Mouse (Mus musculus): ENCODE data around the gene 2610001J05Rik. TPM values are rescaled to one million over a fixed set of nuclear protein-coding genes. Genes with fewer than 3 reads are reported as not detected.
"Not testable (repeated sequence)": the region's sequence is repeated elsewhere in the genome, so short reads cannot be mapped to it uniquely, and the experiment has no call there.

The 2610001J05Rik gene
- polyA plus RNA-seq, 1 experiment from 2014 or later, result 57.9 TPM

- in situ Hi-C loops (cut with MboI; ENCODE audit: low pct_unique_long_range_greater_than_20kb), result loop anchor here (10.0 to 25.0 kb wide), 2 partner anchors 186 to 1948 kb away; partner anchors contain the start of genes Bmt2, Ndufa4 and Phf14
- no peak for ATAC-seq
- DNase-seq (ENCODE audit: low read depth, low spot score), result no peak
- CTCF ChIA-PET, result no interaction called here
- no peaks in the 10 kb centered on the region for H3K27me3 ChIP-seq
- no peak for TF ChIP-seq CTCF (IDR thresholded peaks at IDR 0.05)
- POLR2A ChIA-PET, result no interaction called here
Measured at GRCm38 (mm10) chr6:13860596-13860995, 10.7 kb downstream of the 2610001J05Rik start.

GRCm38 (mm10) chr6:13859877-13860585 is 11.3 kb downstream of the 2610001J05Rik start:
- in situ Hi-C loops (cut with MboI; ENCODE audit: low pct_unique_long_range_greater_than_20kb), result loop anchor here (10.0 to 25.0 kb wide), 2 partner anchors 185 to 1948 kb away; partner anchors contain the start of genes Bmt2, Ndufa4 and Phf14
- ChIA-PET CTCF (no interaction called here), POLR2A (no interaction called here)

GRCm38 (mm10) chr6:13854230-13854629 is 17.1 kb downstream of the 2610001J05Rik start:
- no peaks in the 10 kb centered on the region for H3K27me3 ChIP-seq
- ATAC-seq (no peak), DNase-seq (ENCODE audit: low read depth, low spot score) (no peak)
- CTCF ChIA-PET, result no interaction called here
- in situ Hi-C loops (cut with MboI; ENCODE audit: low pct_unique_long_range_greater_than_20kb), result loop anchor here (25.0 kb wide), 1 partner anchor 1942 kb away; the partner anchor contains the start of genes Ndufa4 and Phf14
- POLR2A ChIA-PET, result no interaction called here
- TF ChIP-seq CTCF (IDR thresholded peaks at IDR 0.05), result no peak

More at GRCm38 (mm10) chr6:13859877-13860585, 11.3 kb downstream of the 2610001J05Rik start:
- no peak for ATAC-seq
- TF ChIP-seq CTCF (IDR thresholded peaks at IDR 0.05), result no peak
- H3K27me3 ChIP-seq, result no peaks in the 10 kb centered on the region
- DNase-seq (ENCODE audit: low read depth, low spot score), result no peak

GRCm38 (mm10) chr6:13853244-13853643 is 18.1 kb downstream of the 2610001J05Rik start:
- POLR2A ChIA-PET, result no interaction called here
- CTCF ChIA-PET, result interaction anchor here (1.1 kb wide), 1 partner anchor 12 kb away, joined by 3 read pairs; no protein-coding TSS in a partner anchor
- in situ Hi-C loops (cut with MboI; ENCODE audit: low pct_unique_long_range_greater_than_20kb), result loop anchor here (25.0 kb wide), 1 partner anchor 1941 kb away; the partner anchor contains the start of genes Ndufa4 and Phf14
- peaks cover 4% of the 10 kb centered on the region for H3K27me3 ChIP-seq
- DNase-seq (ENCODE audit: low read depth, low spot score) (no peak), ATAC-seq (no peak)
- TF ChIP-seq CTCF (IDR thresholded peaks at IDR 0.05), result no peak

- POLR2A ChIA-PET; CTCF ChIA-PET; in situ Hi-C loops (cut with MboI; ENCODE audit: low pct_unique_long_range_greater_than_20kb); DNase-seq (ENCODE audit: low read depth, low spot score); ATAC-seq: not testable (repeated sequence)
- H3K27me3 ChIP-seq, result peaks cover 34% of the 10 kb centered on the region
Measured at GRCm38 (mm10) chr6:13846031-13846430, 25.3 kb downstream of the 2610001J05Rik start.

- no peak for TF ChIP-seq CTCF (IDR thresholded peaks at IDR 0.05)
- no peak for ATAC-seq
- CTCF ChIA-PET, result no interaction called here
- POLR2A ChIA-PET, result no interaction called here
- no peak for DNase-seq (ENCODE audit: low read depth, low spot score)
- H3K27me3 ChIP-seq, result peaks cover 34% of the 10 kb centered on the region
- in situ Hi-C loops (cut with MboI; ENCODE audit: low pct_unique_long_range_greater_than_20kb), result no loop called here
Measured at GRCm38 (mm10) chr6:13839345-13840054, 31.8 kb downstream of the 2610001J05Rik start, which contains the start of gene Gpr85. Gene Gpr85 (minus strand): TSS chr6:13839942.

GRCm38 (mm10) chr6:13838677-13839344 is 32.5 kb downstream of the 2610001J05Rik start:
- POLR2A ChIA-PET, result interaction anchor here (0.7 kb wide), 1 partner anchor 74 kb away, joined by 7 read pairs; no protein-coding TSS in a partner anchor
- no peak for DNase-seq (ENCODE audit: low read depth, low spot score)
- CTCF ChIA-PET, result no interaction called here
- peak; percentile 85 for ATAC-seq
- in situ Hi-C loops (cut with MboI; ENCODE audit: low pct_unique_long_range_greater_than_20kb), result no loop called here
- peaks cover 40% of the 10 kb centered on the region for H3K27me3 ChIP-seq
- no peak for TF ChIP-seq CTCF (IDR thresholded peaks at IDR 0.05)

GRCm38 (mm10) chr6:13837916-13838676 is 33.2 kb downstream of the 2610001J05Rik start:
- in situ Hi-C loops (cut with MboI; ENCODE audit: low pct_unique_long_range_greater_than_20kb), result no loop called here
- DNase-seq (ENCODE audit: low read depth, low spot score) (no peak), ATAC-seq (peak; percentile 46)
- TF ChIP-seq CTCF (IDR thresholded peaks at IDR 0.05), result no peak
- ChIA-PET CTCF (interaction anchor here (0.7 kb wide), 1 partner anchor 131 kb away, joined by 3 read pairs; no protein-coding TSS in a partner anchor), POLR2A (interaction anchor here (0.7 kb wide), 1 partner anchor 75 kb away, joined by 7 read pairs; no protein-coding TSS in a partner anchor)
- H3K27me3 ChIP-seq, result peaks cover 43% of the 10 kb centered on the region

GRCm38 (mm10) chr6:13836967-13837570 is 34.2 kb downstream of the 2610001J05Rik start:
- no peak for TF ChIP-seq CTCF (IDR thresholded peaks at IDR 0.05)
- ATAC-seq (no peak), DNase-seq (ENCODE audit: low read depth, low spot score) (no peak)
- CTCF ChIA-PET, result no interaction called here
- H3K27me3 ChIP-seq, result peaks cover 47% of the 10 kb centered on the region
- POLR2A ChIA-PET, result no interaction called here
- in situ Hi-C loops (cut with MboI; ENCODE audit: low pct_unique_long_range_greater_than_20kb), result no loop called here
